Mouse (Mus musculus) cerebellum, adult 9-10 months (tissue): ENCODE data around the gene Ces1g.

ENCODE experiments used
- DNase-seq: peaks from one replicate; pipeline ENCODE4 v3.0.0; 2022

Gene Ces1g

DNA sequence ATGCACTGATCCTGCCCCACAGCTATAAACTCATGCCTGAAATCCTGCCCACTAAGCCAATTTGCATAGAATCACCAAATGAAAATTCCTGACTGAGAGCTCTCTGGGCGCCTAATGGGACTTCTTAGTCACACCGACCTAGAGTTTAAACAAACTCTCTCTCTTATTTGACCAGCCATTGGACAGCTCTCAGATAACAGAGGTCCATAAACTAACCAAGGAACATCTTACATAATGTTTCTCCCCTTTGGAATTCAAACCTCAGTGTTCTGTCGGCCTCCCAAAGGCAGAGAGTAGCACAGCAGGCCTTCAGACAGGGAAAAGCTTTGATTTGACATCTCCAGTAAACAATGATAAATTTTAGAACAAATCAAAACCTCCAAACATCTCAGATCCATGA, at the start of gene Ces1g:
Gene Ces1g, minus strand, starts transcription at position 102 of the 400 bp plus-strand sequence.
- no peak for DNase-seq

DNA sequence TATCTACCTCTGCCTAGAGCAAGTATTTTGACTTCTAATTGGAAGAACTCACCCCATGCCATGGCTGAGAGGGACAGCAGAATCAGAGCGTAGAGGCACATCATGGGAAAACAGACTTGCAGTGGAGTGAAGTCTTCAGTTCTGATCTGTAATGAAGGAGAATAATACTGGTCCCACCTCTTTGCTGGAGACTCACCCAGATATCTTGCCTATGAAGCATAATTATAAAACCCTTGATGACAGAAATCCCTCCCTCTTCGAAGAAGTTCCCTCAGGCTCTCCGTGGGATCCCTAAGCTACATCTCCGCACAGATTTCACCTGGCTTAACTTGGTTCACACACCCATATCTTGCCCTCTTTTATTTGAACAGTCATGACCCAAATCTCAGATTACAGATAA, 42.5 kb upstream of the Ces1g start, which contains the start of gene Ces1h:
Gene Ces1h, minus strand, starts transcription at position 101 of the 400 bp plus-strand sequence.
- no peak for DNase-seq

DNA sequence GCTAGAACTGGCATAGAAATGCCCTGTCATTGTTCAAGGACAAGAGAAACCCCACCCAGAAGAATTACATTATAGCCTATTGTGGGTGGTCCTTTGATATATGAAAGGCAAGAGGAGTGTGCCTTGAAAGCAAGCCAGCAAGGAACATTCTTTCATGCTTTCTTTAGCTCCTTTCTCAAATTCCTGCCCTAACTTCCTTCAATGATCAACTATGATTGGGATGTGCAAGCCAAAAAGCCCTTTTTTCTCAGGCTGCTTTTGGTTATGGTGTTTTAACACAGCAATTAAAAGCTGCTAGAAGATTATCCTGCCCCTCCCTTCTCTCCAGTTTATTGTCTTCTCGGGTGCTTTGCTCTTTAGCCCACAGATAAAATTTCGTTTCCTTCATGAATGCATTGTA, 32.4 kb upstream of the Ces1g start:
- DNase-seq: no peak

DNA sequence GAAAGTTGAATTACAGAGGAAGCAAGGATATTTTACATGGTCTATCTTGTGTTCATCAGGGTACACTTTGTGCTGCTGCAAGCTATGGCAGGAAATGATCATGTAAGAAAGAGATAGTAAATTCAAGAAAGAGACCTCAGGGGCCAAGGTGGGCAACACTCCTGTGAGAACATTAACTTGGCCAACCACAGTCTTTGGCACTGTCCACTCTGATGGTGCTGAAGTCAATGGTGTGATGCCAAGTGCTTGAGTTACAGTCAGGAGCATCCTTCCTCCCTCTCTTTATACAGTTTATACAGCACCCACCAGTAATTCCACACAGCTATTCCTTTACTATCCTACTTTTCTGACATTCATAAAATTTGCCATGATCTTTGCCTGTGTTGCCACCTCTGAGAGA, 23.0 kb upstream of the Ces1g start:
- no peak for DNase-seq

DNA sequence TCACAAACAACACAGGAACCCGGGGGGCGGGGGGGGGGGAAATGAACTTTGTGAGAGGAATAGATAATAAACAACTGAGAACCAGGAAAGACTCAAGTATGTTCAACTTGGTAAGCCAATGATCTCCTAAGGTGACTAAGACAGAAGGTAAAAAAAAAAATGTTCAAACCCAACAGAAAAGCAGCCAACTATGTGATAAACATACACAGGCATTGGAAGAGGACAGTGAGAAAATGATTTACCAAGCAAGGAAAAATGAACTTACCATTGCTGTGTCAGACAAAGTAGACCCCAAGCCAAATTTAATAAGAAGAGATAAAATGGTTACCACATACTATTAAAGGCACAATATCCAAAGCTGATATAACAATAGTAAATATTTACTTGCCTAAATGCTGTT, 2.4 kb upstream of the Ces1g start:
- DNase-seq: no peak

DNA sequence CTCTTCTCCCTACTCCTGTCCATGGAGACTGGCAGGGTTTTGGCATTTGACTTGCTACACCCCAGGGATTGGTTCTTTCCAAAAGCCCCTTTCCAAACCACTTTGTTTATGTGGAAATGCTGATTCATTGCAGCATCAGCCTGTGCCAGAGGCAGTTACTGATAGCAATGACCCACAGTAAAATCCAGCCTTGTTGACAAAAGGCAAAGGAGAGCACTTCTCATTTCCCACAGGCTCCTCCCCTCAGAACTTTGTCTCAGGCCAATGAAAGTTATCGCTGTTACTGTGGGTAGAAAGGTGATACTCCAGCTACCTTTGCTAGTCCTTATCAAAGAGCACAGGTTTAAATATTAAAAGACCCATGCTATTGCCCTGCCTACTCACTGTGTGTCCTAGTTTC, 4.4 kb downstream of the Ces1g start:
- DNase-seq: no peak

DNA sequence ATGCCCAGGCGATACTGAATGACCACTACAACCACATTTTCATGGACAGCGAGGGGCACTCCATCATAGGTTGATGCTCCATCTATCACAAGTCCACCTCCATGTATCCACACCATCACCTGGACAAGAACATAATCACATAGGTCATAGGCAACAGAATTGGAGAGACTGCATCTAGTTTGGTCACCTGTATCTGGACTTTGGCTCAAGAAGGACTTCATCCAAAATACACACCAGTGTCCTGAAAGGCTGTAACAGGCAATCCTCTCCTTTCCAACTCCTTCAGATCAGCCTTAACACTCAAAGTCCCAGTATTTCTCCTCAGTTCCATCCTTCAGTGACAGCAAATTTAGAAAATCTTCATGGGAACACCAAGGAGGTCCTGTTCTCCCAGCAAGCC, 6.0 kb downstream of the Ces1g start:
- no peak for DNase-seq

DNA sequence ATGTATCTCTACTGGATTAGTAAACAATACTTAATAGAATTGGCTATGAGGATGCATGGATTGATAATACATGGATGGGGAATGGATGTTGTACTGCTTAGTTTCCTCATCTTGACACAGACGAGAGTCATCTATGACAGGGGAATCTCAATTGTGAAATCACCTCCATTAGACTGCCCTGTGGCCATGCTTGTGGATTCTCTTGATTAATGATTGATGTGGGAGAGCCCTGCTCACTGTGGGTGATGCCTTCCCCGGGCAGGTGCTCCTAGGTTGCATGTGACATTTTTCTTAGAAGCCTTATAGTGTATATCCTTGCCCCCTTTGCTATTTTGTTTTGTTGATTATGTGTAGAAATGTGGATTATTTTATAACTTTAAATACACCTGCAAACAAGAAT, 12.0 kb downstream of the Ces1g start:
- no peak for DNase-seq

DNA sequence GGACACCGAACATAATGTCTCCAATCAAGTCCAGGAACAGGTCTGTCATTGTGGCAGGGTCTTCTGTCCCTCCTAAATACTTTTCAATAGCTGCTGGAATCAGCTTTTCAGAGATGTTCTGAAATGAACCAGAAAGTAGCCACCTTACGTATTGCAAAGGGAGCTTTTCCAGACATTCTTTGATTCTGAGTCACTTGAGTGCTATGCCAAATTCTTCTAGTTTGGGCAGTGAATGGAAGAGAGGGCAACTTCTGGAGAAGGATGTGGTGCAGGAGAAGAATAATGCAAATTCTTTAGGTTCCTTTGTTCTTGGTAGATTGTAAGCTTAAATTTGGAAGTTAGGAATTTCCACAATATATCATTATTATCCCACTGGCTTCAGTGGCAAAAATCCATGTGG, 20.1 kb downstream of the Ces1g start:
- no peak for DNase-seq

DNA sequence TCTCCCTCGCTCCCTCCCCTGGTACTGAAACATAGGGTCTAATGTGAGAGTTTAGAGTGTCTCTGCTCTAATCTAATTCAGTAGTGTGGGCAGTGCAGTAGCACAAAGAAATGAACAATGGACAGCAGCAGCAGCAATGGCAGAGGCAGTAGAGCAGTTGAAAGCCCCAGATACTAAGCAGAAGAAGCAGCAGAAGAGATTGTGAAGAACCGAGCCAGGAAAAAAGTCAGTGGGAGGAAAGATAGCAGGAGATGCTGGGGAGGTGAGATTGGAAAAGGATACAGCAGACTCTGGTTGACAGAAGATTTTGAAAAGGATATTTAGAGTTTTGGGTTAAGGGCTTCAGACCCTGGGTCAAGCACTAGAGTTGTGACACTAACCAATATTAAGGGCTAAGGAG, 21.6 kb downstream of the Ces1g start:
- DNase-seq: no peak

DNA sequence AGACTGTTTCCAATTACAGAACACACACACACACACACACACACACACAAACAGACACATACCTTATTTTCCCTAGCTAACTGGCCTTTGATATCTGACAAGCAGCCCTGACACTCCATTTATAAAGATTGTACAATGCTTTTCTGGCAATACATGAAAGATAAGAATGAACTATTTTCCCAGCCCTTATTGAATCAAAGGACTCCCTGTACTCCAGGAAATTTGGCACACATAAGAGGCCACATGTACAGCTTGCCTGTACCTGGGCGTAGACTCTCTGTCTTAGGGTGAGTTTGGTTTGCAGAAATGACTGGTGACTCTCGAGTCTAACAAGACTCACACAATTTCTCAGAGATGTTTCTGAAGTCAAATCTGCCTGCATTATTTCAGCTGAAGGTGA, 53.2 kb downstream of the Ces1g start:
- DNase-seq: no peak

DNA sequence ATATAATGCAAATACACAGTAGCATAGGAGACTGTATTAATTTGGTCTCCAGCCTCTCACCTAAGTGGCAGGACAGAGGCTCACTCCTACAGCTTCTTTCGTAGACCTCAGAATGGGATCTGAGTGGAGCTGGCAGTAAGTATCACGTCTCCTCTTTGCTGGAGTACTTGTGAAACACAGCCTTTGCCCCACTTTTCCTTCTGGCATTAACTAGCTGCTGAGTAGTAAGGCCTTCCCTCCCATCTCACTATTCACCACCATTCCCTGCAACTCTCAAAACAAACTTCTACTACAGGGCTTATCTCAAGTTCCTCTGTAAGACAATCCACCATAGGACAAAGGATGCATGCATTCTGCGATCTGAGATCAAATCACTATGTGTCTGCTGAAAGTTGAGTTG, 54.8 kb downstream of the Ces1g start:
- no peak for DNase-seq

DNA sequence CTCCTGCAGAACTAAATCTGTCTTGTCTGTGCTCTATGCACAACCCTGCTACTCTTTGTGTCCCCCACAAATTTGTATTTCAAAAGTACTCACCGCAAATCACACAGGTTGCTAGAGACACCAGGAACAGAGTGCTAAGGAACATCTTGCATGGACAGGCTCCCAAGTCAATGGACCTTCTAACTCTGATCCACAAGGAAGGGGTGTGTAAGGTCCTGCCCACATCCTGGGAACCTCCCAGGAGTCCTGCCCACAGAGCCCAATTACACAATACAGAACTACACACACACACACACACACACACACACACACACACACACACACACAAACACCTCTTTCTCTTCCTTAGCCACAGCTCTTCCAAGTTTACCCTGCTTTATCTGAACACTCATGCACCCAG, 57.6 kb downstream of the Ces1g start, which contains the start of gene Ces1f:
Gene Ces1f, minus strand, starts transcription at position 192 of the 400 bp plus-strand sequence.
- no peak for DNase-seq

DNA sequence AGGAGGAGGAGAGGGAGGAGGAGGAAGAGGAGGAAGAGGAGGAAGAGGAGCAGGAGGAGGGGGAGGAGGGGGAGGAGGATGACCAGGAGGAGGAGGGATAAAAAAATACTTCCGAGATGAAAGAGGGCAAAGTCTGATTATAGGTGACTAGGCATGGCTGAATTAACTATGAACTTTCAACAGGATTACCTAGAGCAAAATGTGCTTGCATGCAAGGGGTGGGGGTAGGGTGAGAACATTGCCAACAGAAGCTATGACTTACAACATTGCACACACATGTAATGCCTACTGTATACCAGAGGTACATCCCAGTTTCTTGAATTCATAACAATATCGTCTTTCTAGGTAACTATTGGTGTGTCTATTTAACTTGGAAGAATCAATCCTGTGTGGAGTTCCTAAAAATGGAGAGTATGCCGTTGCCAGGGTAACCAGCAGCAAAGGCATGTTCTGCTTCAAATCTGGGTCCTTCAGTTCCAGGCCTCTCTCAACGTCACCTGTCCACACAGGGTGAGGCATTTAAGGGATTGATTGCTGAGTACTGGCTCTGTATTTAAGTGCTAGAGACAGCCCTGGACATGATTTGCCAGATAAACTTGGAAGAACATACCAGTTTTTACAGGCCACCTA, 58.8 kb downstream of the Ces1g start:
- no peak for DNase-seq

DNA sequence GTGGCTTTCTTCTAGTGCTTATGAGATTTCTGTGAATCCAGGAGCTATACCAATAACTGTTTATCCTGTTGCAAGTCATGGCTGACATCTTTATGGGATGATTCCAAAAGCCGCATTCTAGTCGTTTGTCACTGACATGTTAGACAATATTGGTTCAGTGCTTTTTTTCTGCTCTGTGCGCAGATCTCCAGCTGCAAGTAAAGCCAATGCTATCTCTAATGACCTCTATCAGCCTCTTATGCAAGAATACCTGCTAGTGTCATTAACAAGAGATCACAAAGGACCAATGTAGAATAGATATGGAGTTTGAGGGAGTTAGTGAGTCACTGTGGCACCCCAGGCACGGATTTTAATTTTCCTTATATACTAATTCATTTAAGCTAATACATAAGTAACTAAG, 62.5 kb downstream of the Ces1g start:
- no peak for DNase-seq

DNA sequence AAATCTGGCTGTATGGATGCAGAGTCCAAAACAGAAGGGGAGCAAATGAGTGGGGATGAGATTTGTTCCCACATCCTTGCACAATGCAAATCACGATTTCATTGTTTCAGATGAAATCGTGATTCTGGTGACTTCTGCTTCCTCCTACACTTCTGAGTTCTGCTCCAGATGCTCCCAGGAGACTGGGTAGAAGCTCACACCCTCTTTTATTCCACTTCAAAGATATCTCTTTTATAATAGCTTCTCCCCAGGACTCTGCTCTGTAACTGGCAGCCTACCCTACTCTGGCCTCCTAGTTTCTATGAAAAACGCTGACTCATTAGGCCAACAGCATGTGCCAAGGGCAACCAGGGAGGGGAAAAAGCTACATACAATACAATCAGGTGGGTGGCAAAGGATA, 63.8 kb downstream of the Ces1g start:
- DNase-seq: no peak

DNA sequence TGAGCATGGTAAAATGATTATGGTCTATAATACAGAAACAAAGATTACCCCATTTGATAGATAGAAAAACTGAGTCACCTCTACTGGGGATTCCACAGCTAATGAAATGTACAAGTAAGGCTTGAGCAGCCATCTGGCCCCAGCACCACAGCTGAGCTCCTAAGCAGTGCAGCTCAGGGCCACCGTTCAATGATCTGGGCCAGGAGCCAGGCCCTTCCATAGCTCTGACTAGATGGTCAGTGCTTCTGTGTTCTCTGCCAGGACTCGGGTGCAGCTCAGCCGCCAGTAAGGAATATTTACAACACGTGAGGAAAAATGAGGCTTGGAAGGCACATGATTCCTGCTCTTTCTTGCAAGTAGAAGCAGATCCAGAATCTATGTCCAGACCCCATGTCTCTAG, 64.4 kb downstream of the Ces1g start:
- no peak for DNase-seq

DNA sequence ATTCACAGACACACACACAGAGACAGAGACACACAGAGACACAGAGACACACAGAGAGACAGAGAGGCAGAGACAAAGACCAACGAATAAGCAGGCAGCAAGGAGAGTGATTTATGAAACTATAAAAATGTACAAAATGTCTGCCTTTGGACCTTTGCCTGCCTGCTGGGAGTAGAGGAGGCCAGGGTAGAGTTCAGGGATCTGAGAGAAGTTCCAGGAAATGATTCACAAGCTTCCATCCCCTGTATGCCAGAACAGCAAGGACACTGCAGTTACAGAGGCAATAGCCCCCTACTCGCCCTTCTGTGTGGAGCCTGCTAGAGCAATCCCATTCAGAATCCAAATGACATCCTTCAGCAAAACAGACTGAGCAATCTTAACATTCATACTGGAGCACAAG, 75.7 kb downstream of the Ces1g start:
- DNase-seq: no peak

DNA sequence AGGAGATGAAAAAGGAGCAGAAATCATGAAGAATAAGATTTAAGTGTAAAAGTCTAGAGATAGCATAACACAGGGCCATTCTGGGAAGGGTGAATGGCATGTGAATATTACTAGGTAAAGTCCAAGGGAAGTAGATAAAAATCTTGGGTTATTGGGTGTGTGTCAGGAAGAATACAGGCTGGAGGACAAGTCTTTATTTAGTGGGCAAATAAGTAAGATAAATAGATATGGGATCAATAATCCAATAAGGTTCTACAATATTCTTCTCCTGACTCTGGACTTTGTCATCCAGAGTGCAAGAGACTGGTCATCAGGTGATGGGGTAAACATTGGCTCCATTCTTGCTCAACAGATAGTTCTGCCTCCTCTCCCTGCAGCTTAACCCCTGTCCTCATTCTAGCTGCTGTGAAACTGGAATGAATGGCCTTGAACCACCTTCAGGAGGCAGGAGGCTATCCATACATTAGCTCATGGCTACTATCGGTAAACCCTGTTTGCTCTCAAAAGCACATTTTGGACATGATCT, 84.6 kb downstream of the Ces1g start:
- DNase-seq: no peak
